Mouse (Mus musculus): ENCODE measurements at regions not wholly inside any gene's neighbourhood (a gene's known extent, or its start where the extent isn't known, plus 50 kb on each side); places are given as distances from the start of the nearest gene placed in this dataset.

DNA sequence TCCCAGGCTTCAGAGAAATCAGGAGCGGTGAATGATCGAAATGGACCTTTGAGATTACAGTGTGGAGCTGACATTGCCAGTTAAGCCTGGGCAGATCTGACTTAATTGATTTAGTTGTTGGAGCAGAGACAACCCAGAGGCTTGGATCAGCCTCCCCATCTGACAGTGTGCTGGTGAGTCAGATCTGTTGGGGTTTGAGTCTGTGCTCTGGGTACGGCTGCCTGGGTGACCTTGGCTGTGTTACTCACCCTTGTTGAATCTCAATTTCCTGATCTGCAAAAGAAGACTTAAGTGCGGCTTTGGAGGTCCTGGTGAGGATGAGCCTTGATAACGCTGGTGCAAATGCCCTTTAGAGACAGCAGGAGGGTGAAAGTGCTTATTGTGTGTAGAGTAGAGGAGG is 1299.9 kb upstream of the A1bg start:
- TF ChIP-seq CTCF (IDR thresholded peaks at IDR 0.05; ENCODE audit: extremely low read depth, insufficient read depth, insufficient read length, insufficient replicate concordance), result no peak
- no peak for TF ChIP-seq POLR2A (IDR thresholded peaks at IDR 0.05; ENCODE audit: low read depth, low read length)

Data from spleen, adult 2 months (tissue).